Mouse (Mus musculus) T-helper 1 cell (primary cell): ENCODE measurements around the gene 9330159F19Rik.

Source experiments
- in situ Hi-C: fragments of 300-600 bp; cut with MboI, MseI; formaldehyde crosslinking; loops from one replicate; pipeline ENCODE4 v1.15.1; 2025; ENCODE audit warnings: high pct_unique_total_duplicates

9330159F19Rik gene

GRCm38 (mm10) chr10:29211453-29211852 is at the start of gene 9330159F19Rik:
Gene 9330159F19Rik (plus strand): TSS chr10:29211606.
- in situ Hi-C loops: no loop called here

- in situ Hi-C loops: no loop called here
Observed at GRCm38 (mm10) chr10:29161664-29162063, 49.7 kb upstream of the 9330159F19Rik start.

GRCm38 (mm10) chr10:29173778-29174177 is 37.6 kb upstream of the 9330159F19Rik start:
- in situ Hi-C loops: no loop called here

- in situ Hi-C loops: no loop called here
Observed at GRCm38 (mm10) chr10:29175656-29176055, 35.8 kb upstream of the 9330159F19Rik start.

GRCm38 (mm10) chr10:29176881-29177280 is 34.5 kb upstream of the 9330159F19Rik start:
- in situ Hi-C loops: no loop called here

GRCm38 (mm10) chr10:29178003-29178402 is 33.4 kb upstream of the 9330159F19Rik start:
- in situ Hi-C loops: no loop called here

- in situ Hi-C loops: no loop called here
Observed at GRCm38 (mm10) chr10:29180210-29180609, 31.2 kb upstream of the 9330159F19Rik start.

- in situ Hi-C loops: no loop called here
Observed at GRCm38 (mm10) chr10:29181046-29181445, 30.4 kb upstream of the 9330159F19Rik start.

- in situ Hi-C loops: no loop called here
Observed at GRCm38 (mm10) chr10:29193769-29194168, 17.6 kb upstream of the 9330159F19Rik start.

GRCm38 (mm10) chr10:29196811-29197210 is 14.6 kb upstream of the 9330159F19Rik start:
- in situ Hi-C loops: no loop called here

GRCm38 (mm10) chr10:29198642-29199041 is 12.8 kb upstream of the 9330159F19Rik start, which contains the start of gene Gm49353:
Gene Gm49353 (plus strand): TSS chr10:29198954.
- in situ Hi-C loops: no loop called here

- in situ Hi-C loops: no loop called here
Observed at GRCm38 (mm10) chr10:29199835-29200234, 11.6 kb upstream of the 9330159F19Rik start.

GRCm38 (mm10) chr10:29200609-29201008 is 10.8 kb upstream of the 9330159F19Rik start:
- in situ Hi-C loops: no loop called here

GRCm38 (mm10) chr10:29206730-29207129 is 4.7 kb upstream of the 9330159F19Rik start:
- in situ Hi-C loops: no loop called here

- in situ Hi-C loops: no loop called here
Observed at GRCm38 (mm10) chr10:29208735-29209134, 2.7 kb upstream of the 9330159F19Rik start.

- in situ Hi-C loops: no loop called here
Observed at GRCm38 (mm10) chr10:29213534-29214100, 2.2 kb downstream of the 9330159F19Rik start.

GRCm38 (mm10) chr10:29216957-29217356 is 5.6 kb downstream of the 9330159F19Rik start:
- in situ Hi-C loops: no loop called here

GRCm38 (mm10) chr10:29217451-29217850 is 6.0 kb downstream of the 9330159F19Rik start:
- in situ Hi-C loops: no loop called here

GRCm38 (mm10) chr10:29225329-29225728 is 13.9 kb downstream of the 9330159F19Rik start:
- in situ Hi-C loops: no loop called here

GRCm38 (mm10) chr10:29231208-29231607 is 19.8 kb downstream of the 9330159F19Rik start:
- in situ Hi-C loops: no loop called here
